Mouse (Mus musculus): ENCODE data around the gene Cenpt. TPM values are rescaled to one million over a fixed set of nuclear protein-coding genes. Genes with fewer than 3 reads are reported as not detected.

Gene Cenpt
- polyA plus RNA-seq, 1 experiment from 2014 or later, result 23.4 TPM

DNA sequence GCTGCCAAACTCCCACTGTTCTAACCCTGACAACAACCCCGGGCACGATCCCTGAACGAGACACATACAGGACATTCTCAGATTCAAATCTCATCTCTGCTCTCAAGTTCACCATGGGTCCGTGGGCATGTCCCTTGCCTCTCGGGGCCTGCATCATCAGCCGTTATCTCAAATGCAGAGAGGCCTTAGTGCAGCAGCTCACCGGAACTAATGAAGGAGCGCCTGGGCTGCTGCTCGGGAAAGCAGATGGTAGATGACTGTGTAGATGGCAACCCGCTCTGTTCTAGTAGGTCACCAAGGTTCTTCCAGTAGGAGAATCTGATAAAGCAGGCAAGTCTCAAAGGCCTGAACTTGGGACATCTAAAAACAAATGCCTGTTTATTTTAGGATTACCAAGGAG, 42.0 kb downstream of the Cenpt start:
- H3K4me1 ChIP-seq (replicated peaks; ENCODE audit: insufficient read depth, low read length), result 0 out of 2 replicates have a peak, but pooled peaks cover 6% of the 10 kb centered on the region
- H3K4me3 ChIP-seq (replicated peaks; ENCODE audit: low read depth, low read length), result no peak overlapping the region
- no peak overlapping the region for H3K27ac ChIP-seq
- H3K9ac ChIP-seq (ENCODE audit: low read depth, low read length), result no peak overlapping the region
- H3K9me3 ChIP-seq (replicated peaks; ENCODE audit: low read length), result no peaks in the 10 kb centered on the region
- WGBS, result 78% methylated on average over 10 of the region's 10 CpGs
- no peak for TF ChIP-seq CTCF (IDR thresholded peaks at IDR 0.05; ENCODE audit: low read depth)
- H3K27me3 ChIP-seq (ENCODE audit: insufficient read depth, low read length), result no peaks in the 10 kb centered on the region
- H3K4me2 ChIP-seq (ENCODE audit: low read length), result no peak overlapping the region
- DNase-seq (ENCODE audit: low spot score) (no peak), ATAC-seq (replicated peaks; ENCODE audit: low FRiP score, low read depth) (no peak)
- no peaks in the 10 kb centered on the region for H3K36me3 ChIP-seq (ENCODE audit: insufficient read depth, low read length)

GRCm38 (mm10) chr8:105810245-105810786, 42.8 kb downstream of the Cenpt start:
- no peak overlapping the region for H3K9ac ChIP-seq (ENCODE audit: low read depth, low read length)
- H3K36me3 ChIP-seq (ENCODE audit: insufficient read depth, low read length), result no peaks in the 10 kb centered on the region
- no peak for ATAC-seq (replicated peaks; ENCODE audit: low FRiP score, low read depth)
- H3K4me2 ChIP-seq (ENCODE audit: low read length), result no peak overlapping the region
- no peaks in the 10 kb centered on the region for H3K27me3 ChIP-seq (ENCODE audit: insufficient read depth, low read length)
- no peak for DNase-seq (ENCODE audit: low spot score)
- H3K9me3 ChIP-seq (replicated peaks; ENCODE audit: low read length), result no peaks in the 10 kb centered on the region
- no peak for TF ChIP-seq CTCF (IDR thresholded peaks at IDR 0.05; ENCODE audit: low read depth)
- no peak overlapping the region for H3K4me3 ChIP-seq (replicated peaks; ENCODE audit: low read depth, low read length)
- H3K27ac ChIP-seq, result no peak overlapping the region
- H3K4me1 ChIP-seq (replicated peaks; ENCODE audit: insufficient read depth, low read length), result 0 out of 2 replicates have a peak, but pooled peaks cover 6% of the 10 kb centered on the region
- WGBS, result 86% methylated on average over 6 of the region's 6 CpGs

DNA sequence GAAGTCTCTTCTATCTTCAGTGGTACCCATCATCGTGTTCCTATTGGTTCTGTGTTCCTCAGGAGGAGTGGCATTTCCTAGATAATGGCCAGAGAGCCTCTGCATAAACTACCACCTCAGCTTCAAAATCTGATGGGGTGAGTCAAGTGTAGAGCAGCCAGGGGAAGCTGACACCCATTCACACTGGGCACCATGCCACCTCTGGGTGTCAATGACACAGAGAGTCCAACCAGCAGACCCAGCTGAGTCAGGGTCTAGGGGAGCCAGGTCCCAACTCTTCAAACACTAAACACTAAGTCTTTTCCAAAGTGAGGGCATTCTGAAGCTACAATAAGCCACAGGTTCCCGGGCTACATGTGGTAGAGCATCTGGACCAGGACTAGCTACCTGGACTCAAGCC, 44.6 kb downstream of the Cenpt start:
- TF ChIP-seq CTCF (IDR thresholded peaks at IDR 0.05; ENCODE audit: low read depth), result no peak
- 0 out of 2 replicates have a peak, but pooled peaks cover 6% of the 10 kb centered on the region for H3K4me1 ChIP-seq (replicated peaks; ENCODE audit: insufficient read depth, low read length)
- DNase-seq (ENCODE audit: low spot score), result no peak
- H3K27me3 ChIP-seq (ENCODE audit: insufficient read depth, low read length), result no peaks in the 10 kb centered on the region
- H3K9me3 ChIP-seq (replicated peaks; ENCODE audit: low read length), result no peaks in the 10 kb centered on the region
- H3K4me3 ChIP-seq (replicated peaks; ENCODE audit: low read depth, low read length), result no peak overlapping the region
- no peak for ATAC-seq (replicated peaks; ENCODE audit: low FRiP score, low read depth)
- no peak overlapping the region for H3K9ac ChIP-seq (ENCODE audit: low read depth, low read length)
- no peak overlapping the region for H3K27ac ChIP-seq
- no peak overlapping the region for H3K4me2 ChIP-seq (ENCODE audit: low read length)
- WGBS, result 97% methylated on average over 2 of the region's 2 CpGs
- H3K36me3 ChIP-seq (ENCODE audit: insufficient read depth, low read length), result no peaks in the 10 kb centered on the region

DNA sequence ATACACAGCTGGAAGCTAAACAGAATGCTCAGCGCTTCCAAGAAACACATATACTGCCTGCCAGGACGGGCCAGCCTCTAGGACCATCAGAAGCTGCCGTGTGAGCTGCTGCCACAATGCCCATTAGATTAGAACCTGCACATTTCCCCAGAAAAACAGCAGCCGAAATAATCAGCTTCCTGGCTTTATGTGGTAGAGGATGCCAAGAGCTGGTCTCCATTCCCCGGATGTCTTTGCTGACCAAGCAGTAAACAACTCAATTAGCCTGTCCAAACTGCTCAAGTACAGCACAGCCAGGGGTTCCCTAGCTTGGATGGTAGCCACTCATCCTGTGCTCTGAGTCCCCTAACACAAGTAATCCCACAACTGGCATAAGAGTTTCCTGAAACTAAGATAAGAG, 45.3 kb downstream of the Cenpt start:
- Histone ChIP-seq H3K9ac (ENCODE audit: low read depth, low read length) (no peak overlapping the region), H3K4me1 (replicated peaks; ENCODE audit: insufficient read depth, low read length) (0 out of 2 replicates have a peak, but pooled peaks cover 6% of the 10 kb centered on the region), H3K4me2 (ENCODE audit: low read length) (no peak overlapping the region), H3K36me3 (ENCODE audit: insufficient read depth, low read length) (no peaks in the 10 kb centered on the region), H3K4me3 (replicated peaks; ENCODE audit: low read depth, low read length) (no peak overlapping the region), H3K27ac (peak overlapping the region; percentile 0; the same call in 1 of the 2 replicates), H3K9me3 (replicated peaks; ENCODE audit: low read length) (no peaks in the 10 kb centered on the region), H3K27me3 (ENCODE audit: insufficient read depth, low read length) (no peaks in the 10 kb centered on the region)
- peak; percentile 29 for DNase-seq (ENCODE audit: low spot score)
- TF ChIP-seq CTCF (IDR thresholded peaks at IDR 0.05; ENCODE audit: low read depth), result no peak
- ATAC-seq (replicated peaks; ENCODE audit: low FRiP score, low read depth), result no peak
- WGBS, result 50% methylated on average over 5 of the region's 5 CpGs

DNA sequence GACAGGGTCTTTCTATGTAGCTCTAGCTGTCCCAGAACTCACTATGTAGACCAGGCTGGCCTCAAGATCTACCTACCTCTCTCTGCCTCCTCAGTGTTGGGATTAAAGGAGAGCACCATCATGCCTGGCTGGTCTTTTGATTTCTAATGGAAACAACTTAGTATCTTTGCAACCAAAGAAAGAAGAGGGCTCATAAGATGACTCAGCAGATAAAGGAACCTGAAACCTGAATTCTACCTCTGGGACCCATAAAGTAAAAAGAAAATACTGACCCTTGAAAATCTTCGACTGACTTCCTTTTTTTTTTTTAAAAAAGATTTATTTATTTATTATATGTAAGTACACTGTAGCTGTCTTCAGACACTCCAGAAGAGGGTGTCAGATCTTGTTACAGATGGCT, 47.1 kb downstream of the Cenpt start:
- H3K36me3 ChIP-seq (ENCODE audit: insufficient read depth, low read length), result no peaks in the 10 kb centered on the region
- 47% methylated on average over 1 of the region's 1 CpGs for WGBS
- ATAC-seq (replicated peaks; ENCODE audit: low FRiP score, low read depth) (no peak), DNase-seq (ENCODE audit: low spot score) (no peak)
- no peak overlapping the region for H3K4me3 ChIP-seq (replicated peaks; ENCODE audit: low read depth, low read length)
- no peaks in the 10 kb centered on the region for H3K27me3 ChIP-seq (ENCODE audit: insufficient read depth, low read length)
- H3K4me1 ChIP-seq (replicated peaks; ENCODE audit: insufficient read depth, low read length), result 0 out of 2 replicates have a peak, but pooled peaks cover 6% of the 10 kb centered on the region
- no peak overlapping the region for H3K27ac ChIP-seq
- no peak overlapping the region for H3K9ac ChIP-seq (ENCODE audit: low read depth, low read length)
- no peak overlapping the region for H3K4me2 ChIP-seq (ENCODE audit: low read length)
- no peaks in the 10 kb centered on the region for H3K9me3 ChIP-seq (replicated peaks; ENCODE audit: low read length)
- no peak for TF ChIP-seq CTCF (IDR thresholded peaks at IDR 0.05; ENCODE audit: low read depth)

- 72% methylated on average over 3 of the region's 3 CpGs for WGBS
- Histone ChIP-seq H3K4me1 (replicated peaks; ENCODE audit: insufficient read depth, low read length) (0 out of 2 replicates have a peak, but pooled peaks cover 6% of the 10 kb centered on the region), H3K4me3 (replicated peaks; ENCODE audit: low read depth, low read length) (no peak overlapping the region), H3K4me2 (ENCODE audit: low read length) (no peak overlapping the region), H3K36me3 (ENCODE audit: insufficient read depth, low read length) (no peaks in the 10 kb centered on the region), H3K27ac (0 out of 2 replicates have a peak overlapping the region, but pooled peaks have one; percentile 57), H3K27me3 (ENCODE audit: insufficient read depth, low read length) (no peaks in the 10 kb centered on the region), H3K9ac (ENCODE audit: low read depth, low read length) (no peak overlapping the region), H3K9me3 (replicated peaks; ENCODE audit: low read length) (no peaks in the 10 kb centered on the region)
- no peak for DNase-seq (ENCODE audit: low spot score)
- ATAC-seq (replicated peaks; ENCODE audit: low FRiP score, low read depth), result no peak
- TF ChIP-seq CTCF (IDR thresholded peaks at IDR 0.05; ENCODE audit: low read depth), result no peak
These were observed 47.7 kb downstream of the Cenpt start for GRCm38 (mm10) chr8:105805346-105805745.

DNA sequence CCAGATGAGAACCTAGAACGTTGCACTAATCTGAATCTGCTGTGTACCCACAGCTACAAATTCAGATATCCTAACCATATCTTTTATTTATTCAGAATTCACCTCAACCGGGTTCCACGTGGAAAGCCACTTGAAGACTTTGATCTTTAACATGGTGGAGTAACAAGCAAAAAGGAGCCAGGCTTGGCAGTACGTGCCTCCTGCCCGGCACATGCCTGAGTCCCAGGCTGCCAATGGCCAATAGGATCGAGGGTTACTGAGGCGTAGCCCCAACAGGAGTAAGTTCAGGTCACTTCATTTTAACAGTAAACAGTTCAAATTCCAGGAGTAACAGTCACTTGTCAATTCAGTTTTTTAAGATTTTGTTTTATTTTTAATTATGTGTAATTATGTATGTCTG, 48.3 kb downstream of the Cenpt start:
- Histone ChIP-seq H3K9me3 (replicated peaks; ENCODE audit: low read length) (no peaks in the 10 kb centered on the region), H3K27ac (peak overlapping the region; percentile 57), H3K36me3 (ENCODE audit: insufficient read depth, low read length) (no peaks in the 10 kb centered on the region), H3K27me3 (ENCODE audit: insufficient read depth, low read length) (no peaks in the 10 kb centered on the region), H3K4me2 (ENCODE audit: low read length) (no peak overlapping the region), H3K4me1 (replicated peaks; ENCODE audit: insufficient read depth, low read length) (0 out of 2 replicates have a peak, but pooled peaks cover 6% of the 10 kb centered on the region), H3K9ac (ENCODE audit: low read depth, low read length) (no peak overlapping the region), H3K4me3 (replicated peaks; ENCODE audit: low read depth, low read length) (no peak overlapping the region)
- peak; percentile 80; the same call in 1 of the 2 replicates for ATAC-seq (replicated peaks; ENCODE audit: low FRiP score, low read depth)
- no peak for TF ChIP-seq CTCF (IDR thresholded peaks at IDR 0.05; ENCODE audit: low read depth)
- DNase-seq (ENCODE audit: low spot score), result no peak
- WGBS, result 63% methylated on average over 7 of the region's 7 CpGs
